Mouse (Mus musculus): ENCODE measurements around the gene Mamstr.

GRCm38 (mm10) chr7:45644872-45645590 is 5.3 kb downstream of the Mamstr start:
- no peak for TF ChIP-seq CTCF (IDR thresholded peaks at IDR 0.05; ENCODE audit: extremely low read depth, insufficient read depth, insufficient read length, insufficient replicate concordance)
- no peak for TF ChIP-seq POLR2A (IDR thresholded peaks at IDR 0.05; ENCODE audit: low read depth, low read length)
